In the genomic region with DNA sequence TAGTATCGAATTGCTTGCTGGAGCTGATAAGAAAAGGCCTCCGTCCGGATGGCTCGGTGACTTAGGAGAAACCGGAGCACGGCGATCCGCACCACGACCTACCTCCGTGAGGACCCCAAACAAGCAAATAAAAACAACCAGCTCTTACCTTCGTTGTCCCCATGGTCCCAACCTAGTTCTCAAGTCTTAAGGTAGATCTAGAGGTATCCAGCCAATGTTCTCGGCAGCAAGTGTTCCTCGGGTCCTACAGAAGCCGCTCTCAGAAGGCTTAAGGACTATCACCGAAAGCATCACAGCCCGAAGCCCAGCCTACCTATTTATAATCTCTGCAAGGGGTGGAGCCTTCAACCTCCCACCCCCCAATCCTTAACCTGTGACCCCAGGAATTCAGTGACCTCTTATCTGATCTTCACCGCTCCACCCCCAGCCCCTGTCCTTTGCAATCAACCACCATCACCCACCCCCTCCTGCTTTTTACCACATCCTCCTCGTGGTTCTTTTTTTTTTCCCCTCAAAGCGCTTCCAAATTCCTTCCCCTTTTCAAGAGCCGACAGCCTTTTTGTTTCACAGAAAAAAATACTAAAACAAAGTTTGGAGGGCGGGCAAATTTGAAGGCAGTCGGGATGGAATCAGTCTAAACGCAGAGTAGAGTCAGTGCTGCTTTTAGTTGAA, we compare ENCODE assay signal across 8 mouse cellular contexts. TPM values are rescaled to one million over a fixed set of nuclear protein-coding genes. Genes with fewer than 3 reads are reported as not detected.
A peak's percentile ranks its signal among the peaks of the same experiment; 100 is the strongest.
DNase-seq lines count a peak whose midpoint lies in the region; ATAC-seq lines count a peak whose summit lies in the region.

No protein-coding gene starts in this region.

- peak; percentile 56 for ATAC-seq in frontal cortex, adult (ENCODE audit: low TSS enrichment)
- ATAC-seq in monocyte, adult 5-6 weeks (replicated peaks; ENCODE audit: insufficient number of reproducible peaks, low FRiP score, low TSS enrichment, poor library complexity, severe bottlenecking) = peak; percentile 49

- peak; percentile 30 for DNase-seq in gastrocnemius, adult 18-20 months (ENCODE audit: low spot score)
- no peak for DNase-seq in gastrocnemius, postnatal 10 days
- DNase-seq in cerebellum, adult 18-20 months = peak; percentile 71 to 76
- peak; percentile 25 for DNase-seq in kidney, adult 9 months
- DNase-seq in liver = peak; percentile 27
- DNase-seq in thymus, postnatal 14 days = peak; percentile 48

RNA-seq across cellular contexts. Expression of gene Nanog, which starts 35.1 kb away (rescaled TPM):
- total RNA-seq in gastrocnemius, adult 18-20 months (2021) = not detected
- not detected for total RNA-seq in gastrocnemius, postnatal 10 days (2021)
- total RNA-seq in monocyte, adult 5-6 weeks (2017) = not detected in 3 replicates

RNA-seq across cellular contexts. Expression of gene Slc2a3, which starts 59.1 kb away (rescaled TPM):
- total RNA-seq in gastrocnemius, adult 18-20 months (2021) = 1 to 10 TPM; 5.0 to 7.1 TPM
- total RNA-seq in gastrocnemius, postnatal 10 days (2021) = 1 to 10 TPM; 2.2 to 3.8 TPM
- 57.5 to 73.6 TPM (median 60.1 TPM) in 3 replicates for total RNA-seq in monocyte, adult 5-6 weeks (2017)
